15 mouse cellular contexts compared by ENCODE assay signal in the genomic region with DNA sequence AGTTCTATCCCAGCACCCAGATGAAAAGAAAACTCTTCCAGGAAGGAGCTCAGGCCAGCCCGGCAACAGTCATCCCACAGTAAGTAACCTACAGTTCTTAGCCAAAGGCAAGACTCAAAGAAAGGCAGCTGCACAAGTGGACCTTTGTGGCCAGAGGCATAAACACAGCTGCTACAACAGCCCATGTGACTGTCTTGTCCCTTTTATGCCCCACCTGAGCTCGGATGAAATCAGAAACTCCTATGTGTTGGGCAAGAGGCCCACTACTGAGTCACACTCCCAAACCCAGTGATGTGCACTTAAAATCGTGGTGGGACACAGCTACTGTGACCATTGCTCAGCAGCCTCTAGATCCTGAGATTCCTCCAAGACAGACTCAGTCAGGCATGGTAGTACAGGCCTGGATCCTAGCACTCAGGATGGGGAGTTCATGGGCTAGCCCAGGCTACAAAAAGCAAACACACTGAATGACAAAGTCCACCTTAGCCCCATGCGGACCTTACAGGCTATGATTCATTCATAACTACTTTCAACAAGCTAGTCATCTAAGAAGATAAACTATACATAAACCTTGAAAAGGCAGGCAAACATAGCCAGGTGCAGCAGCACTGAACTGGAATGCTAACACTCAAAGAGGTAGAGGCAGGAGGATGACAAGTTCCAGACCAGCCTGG. TPM values are rescaled to one million over a fixed set of nuclear protein-coding genes. Genes with fewer than 3 reads are reported as not detected.
DNase-seq lines count a peak whose midpoint lies in the region; ATAC-seq lines count a peak whose summit lies in the region.
"Had no signal": no experiment of that assay in that cellular context is flagged by ENCODE, and none has a peak within 500 bp of the region (broad histone marks: within the 10 kb centered on the region; RNA-seq: fewer than 3 reads in every experiment).

No protein-coding gene starts in this region.

- peaks cover 91% of the 10 kb centered on the region for H3K36me3 ChIP-seq in megakaryocyte, embryonic 14.5 days (replicated peaks; ENCODE audit: low read length)
- peaks cover 22% of the 10 kb centered on the region for H3K36me3 ChIP-seq in embryonic facial prominence, embryonic 13.5 days
- peaks cover 16% of the 10 kb centered on the region for H3K36me3 ChIP-seq in stomach, embryonic 16.5 days (ENCODE audit: control insufficient read depth, insufficient read depth, low read length)

- H3K27me3 ChIP-seq in megakaryocyte, embryonic 14.5 days (replicated peaks): no peaks in the 10 kb centered on the region
- no peaks in the 10 kb centered on the region for H3K27me3 ChIP-seq in embryonic facial prominence, embryonic 13.5 days
- no peaks in the 10 kb centered on the region for H3K27me3 ChIP-seq in stomach, embryonic 16.5 days (ENCODE audit: control insufficient read depth, insufficient read depth, low read length)
- H3K27me3 ChIP-seq: forebrain, embryonic 15.5 days; midbrain, embryonic 13.5 days had no signal

- H3K4me1 ChIP-seq in megakaryocyte, embryonic 14.5 days: peaks cover 73% of the 10 kb centered on the region
- H3K4me1 ChIP-seq in embryonic facial prominence, embryonic 13.5 days: peaks cover 24% of the 10 kb centered on the region
- H3K4me1 ChIP-seq in stomach, embryonic 16.5 days (ENCODE audit: control insufficient read depth, insufficient read depth, low read length): peaks cover 20% of the 10 kb centered on the region

- no peaks in the 10 kb centered on the region for H3K9me3 ChIP-seq in megakaryocyte, embryonic 14.5 days
- no peaks in the 10 kb centered on the region for H3K9me3 ChIP-seq in embryonic facial prominence, embryonic 13.5 days
- no peaks in the 10 kb centered on the region for H3K9me3 ChIP-seq in stomach, embryonic 16.5 days (replicated peaks; ENCODE audit: control insufficient read depth, low read length)
- H3K9me3 ChIP-seq: forebrain, embryonic 15.5 days; midbrain, embryonic 13.5 days had no signal

- peak overlapping the region; percentile 62 for H3K27ac ChIP-seq in embryonic facial prominence, embryonic 13.5 days
- no peak overlapping the region; the same call in 1 of the 2 replicates for H3K27ac ChIP-seq in stomach, embryonic 16.5 days (ENCODE audit: low read length)
- H3K27ac ChIP-seq: forebrain, embryonic 15.5 days; midbrain, embryonic 13.5 days had no signal

- H3K9ac ChIP-seq in embryonic facial prominence, embryonic 13.5 days: peak overlapping the region; percentile 51
- H3K9ac ChIP-seq in stomach, embryonic 16.5 days (ENCODE audit: low read length): no peak overlapping the region
- H3K9ac ChIP-seq: forebrain, embryonic 15.5 days had no signal

- DNase-seq in adrenal gland, adult 2 months: peak; percentile 43
- DNase-seq in adrenal gland, postnatal 4 days (ENCODE audit: low spot score in 2 of 2): no peak
- no peak for DNase-seq in kidney, adult 9 months
- no peak for DNase-seq in kidney, postnatal 10 days
- DNase-seq: B cell, adult 2 months; cerebellum, adult 9-11 months; heart, postnatal 14 days had no signal

- H3K4me3 ChIP-seq in megakaryocyte, embryonic 14.5 days (replicated peaks): peak overlapping the region; percentile 21
- H3K4me3 ChIP-seq in embryonic facial prominence, embryonic 13.5 days: no peak overlapping the region
- H3K4me3 ChIP-seq in stomach, embryonic 16.5 days (replicated peaks; ENCODE audit: low read length): no peak overlapping the region
- H3K4me3 ChIP-seq: forebrain, embryonic 15.5 days; midbrain, embryonic 13.5 days had no signal

- ATAC-seq in megakaryocyte, adult 5-6 weeks (ENCODE audit: poor library complexity, severe bottlenecking): no peak
- no peak for ATAC-seq in embryonic facial prominence, embryonic 13.5 days (ENCODE audit: insufficient number of reproducible peaks, insufficient read depth, low FRiP score, low TSS enrichment, low read depth)
- ATAC-seq in stomach, embryonic 16.5 days (ENCODE audit: insufficient read depth, low FRiP score): peak; percentile 37; the same call in 1 of the 2 replicates
- ATAC-seq: forebrain, embryonic 15.5 days; lung, postnatal 0 days; midbrain, embryonic 13.5 days had no signal

- WGBS in embryonic facial prominence, embryonic 13.5 days: 45% methylated on average over 4 of the region's 4 CpGs
- WGBS in stomach, embryonic 16.5 days: 45% methylated on average over 4 of the region's 4 CpGs

- H3K4me2 ChIP-seq in embryonic facial prominence, embryonic 13.5 days: no peak overlapping the region
- no peak overlapping the region for H3K4me2 ChIP-seq in stomach, embryonic 16.5 days (ENCODE audit: low read depth, low read length)
- H3K4me2 ChIP-seq: forebrain, embryonic 15.5 days; liver, embryonic 11.5 days; midbrain, embryonic 13.5 days had no signal

RNA-seq across cellular contexts. Expression of a gene that starts 14.9 kb away (rescaled TPM):
- 10 to 100 TPM; 43.0 to 44.0 TPM for total RNA-seq in adrenal gland, adult 2 months (2021)
- polyA plus RNA-seq in adrenal gland, adult 2 months (2012; rRNA removed): 29.6 and 29.8 TPM in 2 replicates
- total RNA-seq in adrenal gland, postnatal 4 days (2021): 10 to 100 TPM; 71.8 to 89.6 TPM
- 31.3 and 39.8 TPM in 2 replicates for polyA plus RNA-seq in megakaryocyte, embryonic 14.5 days (2012; ENCODE audit: insufficient read depth, low replicate concordance)
- 85.4 and 89.6 TPM in 2 replicates for total RNA-seq in megakaryocyte, adult 5-6 weeks (2015)
- total RNA-seq in megakaryocyte, adult 5-6 weeks (2017): 165 and 171 TPM in 2 replicates
- 102 and 109 TPM in 2 replicates for polyA plus RNA-seq in embryonic facial prominence, embryonic 13.5 days (2015; fragmentation: Nextera tagmentation; extraction: Ambion mirVana)
- 75.5 and 75.7 TPM in 2 replicates for polyA plus RNA-seq in stomach, embryonic 16.5 days (2015; fragmentation: Nextera tagmentation; extraction: Ambion mirVana)

RNA-seq across cellular contexts. Expression of a gene that starts 31.7 kb away (rescaled TPM):
- 10 to 100 TPM; 20.4 to 26.6 TPM for total RNA-seq in adrenal gland, adult 2 months (2021)
- polyA plus RNA-seq in adrenal gland, adult 2 months (2012; rRNA removed): 14.8 and 15.7 TPM in 2 replicates
- 10 to 100 TPM; 12.2 to 17.0 TPM for total RNA-seq in adrenal gland, postnatal 4 days (2021)
- polyA plus RNA-seq in megakaryocyte, embryonic 14.5 days (2012; ENCODE audit: insufficient read depth, low replicate concordance): 4.0 and 8.4 TPM in 2 replicates
- total RNA-seq in megakaryocyte, adult 5-6 weeks (2015): 7.5 and 8.9 TPM in 2 replicates
- 2.8 and 3.0 TPM in 2 replicates for total RNA-seq in megakaryocyte, adult 5-6 weeks (2017)
- 67.8 and 71.5 TPM in 2 replicates for polyA plus RNA-seq in embryonic facial prominence, embryonic 13.5 days (2015; fragmentation: Nextera tagmentation; extraction: Ambion mirVana)
- 38.2 and 39.9 TPM in 2 replicates for polyA plus RNA-seq in stomach, embryonic 16.5 days (2015; fragmentation: Nextera tagmentation; extraction: Ambion mirVana)

RNA-seq across cellular contexts. Expression of a gene that starts 46.4 kb away (rescaled TPM):
- 100 to 1,000 TPM; 156 to 170 TPM for total RNA-seq in adrenal gland, adult 2 months (2021)
- polyA plus RNA-seq in adrenal gland, adult 2 months (2012; rRNA removed): 123 and 133 TPM in 2 replicates
- 100 to 1,000 TPM; 177 TPM for total RNA-seq in adrenal gland, postnatal 4 days (2021)
- 300 and 342 TPM in 2 replicates for polyA plus RNA-seq in megakaryocyte, embryonic 14.5 days (2012; ENCODE audit: insufficient read depth, low replicate concordance)
- 88.4 and 102 TPM in 2 replicates for total RNA-seq in megakaryocyte, adult 5-6 weeks (2015)
- total RNA-seq in megakaryocyte, adult 5-6 weeks (2017): 79.0 and 80.6 TPM in 2 replicates
- 292 and 343 TPM in 2 replicates for polyA plus RNA-seq in embryonic facial prominence, embryonic 13.5 days (2015; fragmentation: Nextera tagmentation; extraction: Ambion mirVana)
- polyA plus RNA-seq in stomach, embryonic 16.5 days (2015; fragmentation: Nextera tagmentation; extraction: Ambion mirVana): 272 and 293 TPM in 2 replicates

RNA-seq across cellular contexts. Expression of a gene that starts 56.9 kb away (rescaled TPM):
- total RNA-seq in adrenal gland, adult 2 months (2021): 10 to 100 TPM; 27.6 to 44.4 TPM
- 128 and 140 TPM in 2 replicates for polyA plus RNA-seq in adrenal gland, adult 2 months (2012; rRNA removed)
- total RNA-seq in adrenal gland, postnatal 4 days (2021): 10 to 100 TPM; 47.4 to 53.4 TPM
- polyA plus RNA-seq in megakaryocyte, embryonic 14.5 days (2012; ENCODE audit: insufficient read depth, low replicate concordance): 84.5 and 137 TPM in 2 replicates
- 5.7 and 7.8 TPM in 2 replicates for total RNA-seq in megakaryocyte, adult 5-6 weeks (2015)
- total RNA-seq in megakaryocyte, adult 5-6 weeks (2017): 27.5 and 32.2 TPM in 2 replicates
- polyA plus RNA-seq in embryonic facial prominence, embryonic 13.5 days (2015; fragmentation: Nextera tagmentation; extraction: Ambion mirVana): 86.2 and 87.6 TPM in 2 replicates
- polyA plus RNA-seq in stomach, embryonic 16.5 days (2015; fragmentation: Nextera tagmentation; extraction: Ambion mirVana): 74.6 and 77.5 TPM in 2 replicates

RNA-seq across cellular contexts. Expression of a gene that starts 57.7 kb away (rescaled TPM):
- 100 to 1,000 TPM; 120 to 130 TPM for total RNA-seq in adrenal gland, adult 2 months (2021)
- polyA plus RNA-seq in adrenal gland, adult 2 months (2012; rRNA removed): 245 and 270 TPM in 2 replicates
- total RNA-seq in adrenal gland, postnatal 4 days (2021): 10 to 100 TPM; 96.9 to 97.0 TPM
- 62.4 and 63.4 TPM in 2 replicates for polyA plus RNA-seq in megakaryocyte, embryonic 14.5 days (2012; ENCODE audit: insufficient read depth, low replicate concordance)
- 47.3 and 63.6 TPM in 2 replicates for total RNA-seq in megakaryocyte, adult 5-6 weeks (2015)
- total RNA-seq in megakaryocyte, adult 5-6 weeks (2017): 44.5 and 50.3 TPM in 2 replicates
- polyA plus RNA-seq in embryonic facial prominence, embryonic 13.5 days (2015; fragmentation: Nextera tagmentation; extraction: Ambion mirVana): 142 TPM in 2 replicates
- 131 and 141 TPM in 2 replicates for polyA plus RNA-seq in stomach, embryonic 16.5 days (2015; fragmentation: Nextera tagmentation; extraction: Ambion mirVana)
